9 mouse cellular contexts compared by ENCODE assay signal in the genomic region with DNA sequence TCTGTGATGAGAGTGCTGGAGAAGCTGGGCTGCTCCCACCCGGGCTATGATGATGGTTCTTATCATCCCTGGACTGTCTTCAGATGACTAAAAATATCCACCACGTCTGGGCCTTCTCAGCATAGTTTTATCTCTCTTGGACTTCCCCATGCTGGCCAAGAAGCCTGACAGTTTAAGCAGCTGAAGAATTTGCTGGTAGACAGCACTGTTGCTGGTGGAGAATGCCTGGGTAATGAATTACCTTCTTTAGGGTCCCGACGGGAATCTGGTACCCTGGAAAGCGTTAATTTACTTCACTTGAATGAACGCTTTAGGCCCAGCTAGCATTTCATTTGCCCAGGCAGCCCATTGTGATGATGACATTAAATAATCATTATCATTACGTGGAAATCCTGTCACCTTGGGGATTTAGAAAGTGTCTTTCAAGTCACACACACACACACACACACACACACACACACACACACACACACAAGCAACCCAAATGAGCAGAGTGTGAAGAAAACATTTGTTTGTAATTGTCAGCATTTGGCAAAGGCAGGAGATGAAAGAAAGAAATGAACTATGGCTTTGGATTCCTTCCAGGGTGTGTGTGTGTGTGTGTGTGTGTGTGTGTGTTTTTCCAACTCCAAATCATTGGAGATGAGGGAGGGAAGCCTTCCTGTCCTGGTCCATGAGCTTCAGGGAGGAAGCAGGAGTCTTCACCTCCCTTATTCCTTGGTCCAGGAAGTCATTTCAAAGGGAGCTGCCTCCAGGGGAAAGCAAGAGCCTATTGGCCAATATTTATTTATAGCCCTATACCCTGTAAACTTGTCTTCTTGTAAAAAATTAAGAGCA.
DNase-seq lines count a peak whose midpoint lies in the region; ATAC-seq and TF ChIP-seq lines count a peak whose summit lies in the region.
"Had no signal": no experiment of that assay in that cellular context is flagged by ENCODE, and none has a peak within 500 bp of the region (broad histone marks: within the 10 kb centered on the region; RNA-seq: fewer than 3 reads in every experiment).

No protein-coding gene starts in this region.

- intact Hi-C loops in left cerebral cortex, postnatal 10 days (cut with DNase I): no loop called here

- no peak overlapping the region for H3K4me3 ChIP-seq in forebrain, embryonic 16.5 days (replicated peaks; ENCODE audit: low read length)
- H3K4me3 ChIP-seq in heart, postnatal 0 days (ENCODE audit: low read depth, low read length): no peak overlapping the region

- peak; percentile 43 for ATAC-seq in forebrain, embryonic 16.5 days
- ATAC-seq in heart, postnatal 0 days (ENCODE audit: insufficient read depth, low read depth): no peak
- ATAC-seq in frontal cortex, adult (ENCODE audit: low TSS enrichment): no peak

- H3K4me1 ChIP-seq in forebrain, embryonic 16.5 days (replicated peaks; ENCODE audit: control insufficient read depth, insufficient read depth, low read length): peaks cover 9% of the 10 kb centered on the region
- peaks cover 13% of the 10 kb centered on the region; the same call in 1 of the 2 replicates for H3K4me1 ChIP-seq in heart, postnatal 0 days (ENCODE audit: control insufficient read depth, insufficient read depth)

- TF ChIP-seq EP300 in heart, postnatal 0 days (IDR thresholded peaks at IDR 0.05; ENCODE audit: low read depth): no peak

- no peaks in the 10 kb centered on the region for H3K27me3 ChIP-seq in forebrain, embryonic 16.5 days (replicated peaks; ENCODE audit: control insufficient read depth, insufficient read depth, low read length)
- H3K27me3 ChIP-seq in heart, postnatal 0 days (ENCODE audit: control insufficient read depth, insufficient read depth, low read length): no peaks in the 10 kb centered on the region

- H3K4me2 ChIP-seq in forebrain, embryonic 16.5 days (ENCODE audit: low read length): no peak overlapping the region
- 0 out of 2 replicates have a peak overlapping the region, but pooled peaks have one; percentile 6 for H3K4me2 ChIP-seq in heart, postnatal 0 days (ENCODE audit: low read depth, low read length)

- peak; percentile 34 for DNase-seq in kidney, postnatal 10 days
- DNase-seq in kidney, postnatal 36 days: no peak
- peak; percentile 9 for DNase-seq in heart, postnatal 0 days (ENCODE audit: low spot score)
- DNase-seq in lung, postnatal 10 days: peak; percentile 45
- DNase-seq in left cerebral cortex, postnatal 10 days (ENCODE audit: extremely low spot score in 1 of 2, low spot score in 2 of 2): no peak
- DNase-seq: cerebellum, adult 18-20 months had no signal

- no peak for TF ChIP-seq CTCF in heart, postnatal 0 days (IDR thresholded peaks at IDR 0.05; ENCODE audit: low read depth)

- H3K9me3 ChIP-seq in forebrain, embryonic 16.5 days (ENCODE audit: control insufficient read depth, low read length): no peaks in the 10 kb centered on the region
- H3K9me3 ChIP-seq in heart, postnatal 0 days (replicated peaks; ENCODE audit: control insufficient read depth, low read length): no peaks in the 10 kb centered on the region

- 17% methylated on average over 7 of the region's 7 CpGs for WGBS in forebrain, embryonic 16.5 days
- WGBS in heart, postnatal 0 days: 15% methylated on average over 7 of the region's 7 CpGs

- H3K9ac ChIP-seq in forebrain, embryonic 16.5 days (replicated peaks; ENCODE audit: low read depth, low read length): no peak overlapping the region
- no peak overlapping the region for H3K9ac ChIP-seq in heart, postnatal 0 days (replicated peaks; ENCODE audit: low read depth, low read length)

- no peaks in the 10 kb centered on the region for H3K36me3 ChIP-seq in forebrain, embryonic 16.5 days (ENCODE audit: control insufficient read depth, insufficient read depth)
- no peaks in the 10 kb centered on the region for H3K36me3 ChIP-seq in heart, postnatal 0 days (replicated peaks; ENCODE audit: control insufficient read depth, insufficient read depth, low read length)

- no peak overlapping the region for H3K27ac ChIP-seq in forebrain, embryonic 16.5 days (ENCODE audit: low read length)
- H3K27ac ChIP-seq in heart, postnatal 0 days (ENCODE audit: low read depth): no peak overlapping the region
- H3K27ac ChIP-seq: macrophage had no signal

Comparison
In these comparisons a context has a peak if more than half of its experiments do, and no peak if none do; other contexts are left out.
1. DNase-seq: peak in kidney, postnatal 10 days (single experiment), heart, postnatal 0 days (single experiment) and lung, postnatal 10 days (single experiment); none in kidney, postnatal 36 days (0 of 2) and left cerebral cortex, postnatal 10 days (0 of 2).